9 mouse cellular contexts compared by ENCODE assay signal in genomic region chr16:8524163-8524847, GRCm38 (mm10). TPM values are rescaled to one million over a fixed set of nuclear protein-coding genes. Genes with fewer than 3 reads are reported as not detected.
DNase-seq lines count a peak whose midpoint lies in the region; ATAC-seq lines count a peak whose summit lies in the region.
"Had no signal": no experiment of that assay in that cellular context is flagged by ENCODE, and none has a peak within 500 bp of the region (broad histone marks: within the 10 kb centered on the region; RNA-seq: fewer than 3 reads in every experiment).

No protein-coding gene starts in this region.

- no peaks in the 10 kb centered on the region for H3K27me3 ChIP-seq in heart, embryonic 15.5 days
- no peaks in the 10 kb centered on the region for H3K27me3 ChIP-seq in embryonic facial prominence, embryonic 12.5 days
- no peaks in the 10 kb centered on the region for H3K27me3 ChIP-seq in hindbrain, embryonic 16.5 days (replicated peaks; ENCODE audit: control insufficient read depth, insufficient read depth, low read length)
- H3K27me3 ChIP-seq in midbrain, embryonic 15.5 days (replicated peaks): no peaks in the 10 kb centered on the region

- H3K4me3 ChIP-seq in heart, embryonic 15.5 days: no peak overlapping the region
- H3K4me3 ChIP-seq in embryonic facial prominence, embryonic 12.5 days: no peak overlapping the region
- no peak overlapping the region for H3K4me3 ChIP-seq in hindbrain, embryonic 16.5 days (ENCODE audit: low read length)
- no peak overlapping the region for H3K4me3 ChIP-seq in midbrain, embryonic 15.5 days

- no peaks in the 10 kb centered on the region for H3K36me3 ChIP-seq in heart, embryonic 15.5 days
- no peaks in the 10 kb centered on the region for H3K36me3 ChIP-seq in embryonic facial prominence, embryonic 12.5 days
- H3K36me3 ChIP-seq in hindbrain, embryonic 16.5 days (ENCODE audit: control insufficient read depth, insufficient read depth, low read length): no peaks in the 10 kb centered on the region
- no peaks in the 10 kb centered on the region for H3K36me3 ChIP-seq in midbrain, embryonic 15.5 days (replicated peaks)

- WGBS in heart, embryonic 15.5 days: 55% methylated on average over 16 of the region's 16 CpGs
- WGBS in embryonic facial prominence, embryonic 12.5 days: 43% methylated on average over 16 of the region's 16 CpGs
- 41% methylated on average over 16 of the region's 16 CpGs for WGBS in hindbrain, embryonic 16.5 days
- 49% methylated on average over 16 of the region's 16 CpGs for WGBS in midbrain, embryonic 15.5 days

- H3K9ac ChIP-seq in heart, embryonic 15.5 days: 0 out of 2 replicates have a peak overlapping the region, but pooled peaks have one; percentile 8
- H3K9ac ChIP-seq in embryonic facial prominence, embryonic 12.5 days: no peak overlapping the region
- H3K9ac ChIP-seq in hindbrain, embryonic 16.5 days (ENCODE audit: low read depth, low read length): peak overlapping the region; percentile 43; the same call in 1 of the 2 replicates
- no peak overlapping the region for H3K9ac ChIP-seq in midbrain, embryonic 15.5 days

- peak overlapping the region; percentile 81 for H3K27ac ChIP-seq in heart, embryonic 15.5 days
- H3K27ac ChIP-seq in embryonic facial prominence, embryonic 12.5 days: peak overlapping the region; percentile 88
- peak overlapping the region; percentile 77 for H3K27ac ChIP-seq in hindbrain, embryonic 16.5 days (ENCODE audit: low read depth, low read length)
- H3K27ac ChIP-seq in midbrain, embryonic 15.5 days: peak overlapping the region; percentile 64

- peak overlapping the region; percentile 38 for H3K4me2 ChIP-seq in heart, embryonic 15.5 days
- H3K4me2 ChIP-seq in embryonic facial prominence, embryonic 12.5 days (replicated peaks): peak overlapping the region; percentile 9; the same call in 1 of the 2 replicates
- H3K4me2 ChIP-seq in hindbrain, embryonic 16.5 days (ENCODE audit: low read length): 0 out of 2 replicates have a peak overlapping the region, but pooled peaks have one; percentile 4
- no peak overlapping the region; the same call in 1 of the 2 replicates for H3K4me2 ChIP-seq in midbrain, embryonic 15.5 days

- H3K4me1 ChIP-seq in heart, embryonic 15.5 days (replicated peaks): peaks cover 36% of the 10 kb centered on the region
- H3K4me1 ChIP-seq in embryonic facial prominence, embryonic 12.5 days: peaks cover 23% of the 10 kb centered on the region
- H3K4me1 ChIP-seq in hindbrain, embryonic 16.5 days (ENCODE audit: control insufficient read depth, insufficient read depth, low read depth, low read length): peaks cover 21% of the 10 kb centered on the region
- H3K4me1 ChIP-seq in midbrain, embryonic 15.5 days: peaks cover 19% of the 10 kb centered on the region

- DNase-seq in heart, adult 9 months (ENCODE audit: low spot score in 2 of 2): no peak
- no peak for DNase-seq in natural killer cell, adult 2 months (ENCODE audit: low spot score in 2 of 2)
- DNase-seq: thymus, adult 2 months had no signal

- no peak for ATAC-seq in heart, embryonic 15.5 days (replicated peaks; ENCODE audit: insufficient number of reproducible peaks, insufficient read depth, low FRiP score, low read depth)
- no peak; the same call in none of the 2 replicates for ATAC-seq in embryonic facial prominence, embryonic 12.5 days (ENCODE audit: insufficient number of reproducible peaks, insufficient read depth, low FRiP score, low TSS enrichment)
- peak; percentile 69 for ATAC-seq in hindbrain, embryonic 16.5 days
- ATAC-seq in midbrain, embryonic 15.5 days (replicated peaks): peak; percentile 60
- no peak for ATAC-seq in cerebellum, adult (ENCODE audit: insufficient number of reproducible peaks, low FRiP score, low TSS enrichment)
- ATAC-seq in erythroblast, adult 5-6 weeks (replicated peaks; ENCODE audit: low FRiP score, poor library complexity, severe bottlenecking): no peak

- H3K9me3 ChIP-seq in heart, embryonic 15.5 days (replicated peaks): no peaks in the 10 kb centered on the region
- no peaks in the 10 kb centered on the region for H3K9me3 ChIP-seq in embryonic facial prominence, embryonic 12.5 days
- H3K9me3 ChIP-seq in hindbrain, embryonic 16.5 days (ENCODE audit: control insufficient read depth, low read length): no peaks in the 10 kb centered on the region
- no peaks in the 10 kb centered on the region for H3K9me3 ChIP-seq in midbrain, embryonic 15.5 days

RNA-seq across cellular contexts. Expression of gene Abat, which starts 11.1 kb away (rescaled TPM):
- polyA plus RNA-seq in heart, embryonic 15.5 days (2015; fragmentation: Nextera tagmentation; extraction: Ambion mirVana): 25.7 and 33.8 TPM in 2 replicates
- 35.8 and 37.6 TPM in 2 replicates for polyA plus RNA-seq in embryonic facial prominence, embryonic 12.5 days (2016; fragmentation: Nextera tagmentation; extraction: Ambion mirVana)
- 95.2 and 106 TPM in 2 replicates for polyA plus RNA-seq in hindbrain, embryonic 16.5 days (2015; fragmentation: Nextera tagmentation; extraction: Ambion mirVana)
- 68.6 and 69.4 TPM in 2 replicates for polyA plus RNA-seq in midbrain, embryonic 15.5 days (2015; fragmentation: Nextera tagmentation; extraction: Ambion mirVana)
- total RNA-seq in erythroblast, adult 5-6 weeks (2015; ENCODE audit: low replicate concordance): 2.5 TPM in 1 of 2 replicates, not detected in the other
- total RNA-seq in erythroblast, adult 5-6 weeks (2017; ENCODE audit: low replicate concordance): 1.3 and 2.4 TPM in 2 replicates

RNA-seq across cellular contexts. Expression of gene Mettl22, which starts 53.7 kb away (rescaled TPM):
- polyA plus RNA-seq in heart, embryonic 15.5 days (2015; fragmentation: Nextera tagmentation; extraction: Ambion mirVana): 37.9 TPM in 2 replicates
- 16.2 and 21.4 TPM in 2 replicates for polyA plus RNA-seq in embryonic facial prominence, embryonic 12.5 days (2016; fragmentation: Nextera tagmentation; extraction: Ambion mirVana)
- polyA plus RNA-seq in hindbrain, embryonic 16.5 days (2015; fragmentation: Nextera tagmentation; extraction: Ambion mirVana): 53.7 and 58.4 TPM in 2 replicates
- 57.2 and 63.7 TPM in 2 replicates for polyA plus RNA-seq in midbrain, embryonic 15.5 days (2015; fragmentation: Nextera tagmentation; extraction: Ambion mirVana)
- 3.7 and 3.8 TPM in 2 replicates for total RNA-seq in erythroblast, adult 5-6 weeks (2015; ENCODE audit: low replicate concordance)
- total RNA-seq in erythroblast, adult 5-6 weeks (2017; ENCODE audit: low replicate concordance): 0.56 and 12.9 TPM in 2 replicates

Comparison
In these comparisons a context has a peak if more than half of its experiments do, and no peak if none do; other contexts are left out.
1. ATAC-seq: peak in hindbrain, embryonic 16.5 days (single experiment) and midbrain, embryonic 15.5 days (single experiment); none in heart, embryonic 15.5 days (single experiment), embryonic facial prominence, embryonic 12.5 days (single experiment), cerebellum, adult (single experiment) and erythroblast, adult 5-6 weeks (single experiment).
2. H3K9ac ChIP-seq: peak in heart, embryonic 15.5 days (single experiment) and hindbrain, embryonic 16.5 days (single experiment); none in embryonic facial prominence, embryonic 12.5 days (single experiment) and midbrain, embryonic 15.5 days (single experiment).
3. Peak in every context shown above with its lines, with median percentiles within 50 percentile points of each other: H3K27ac ChIP-seq.